Mouse (Mus musculus) limb, embryonic 10.5 days (tissue): Measurements from ENCODE around the gene Tra2b. TPM values are rescaled to one million over a fixed set of nuclear protein-coding genes. Genes with fewer than 3 reads are reported as not detected.
"Not testable (repeated sequence)": the region's sequence is repeated elsewhere in the genome, so short reads cannot be mapped to it uniquely, and the experiment has no call there.

Experiments
- DNase-seq: peaks from one replicate; pipeline ENCODE4 v3.0.0-alpha.2; 2017; ENCODE audit warnings: low spot score
- H3K27ac ChIP-seq: fragments of 300-500 bp; sonication (generic); 2 replicates; pipeline ENCODE4 v1.5.1; 2016; ENCODE audit warnings: mild to moderate bottlenecking
- H3K27me3 ChIP-seq: fragments of 300-500 bp; sonication (generic); 2 replicates; pipeline ENCODE4 v1.6.1; 2016; ENCODE audit warnings: low read depth, mild to moderate bottlenecking; ENCODE audit not compliant: poor library complexity, severe bottlenecking
- H3K36me3 ChIP-seq: fragments of 300-500 bp; sonication (generic); 2 replicates; pipeline ENCODE4 v1.6.1; 2016; ENCODE audit warnings: mild to moderate bottlenecking, moderate library complexity
- H3K4me1 ChIP-seq: fragments of 300-500 bp; sonication (generic); 2 replicates; pipeline ENCODE4 v1.6.1; 2016
- H3K4me3 ChIP-seq: fragments of 300-500 bp; sonication (generic); 2 replicates; pipeline ENCODE4 v1.5.1; 2016; ENCODE audit warnings: mild to moderate bottlenecking, moderate library complexity
- H3K9me3 ChIP-seq: fragments of 300-500 bp; sonication (generic); replicated peaks from 2 replicates; pipeline ENCODE4 v1.6.1; 2016; ENCODE audit warnings: mild to moderate bottlenecking
- WGBS: fragments of 180-500 bp; shearing (Covaris S2); methylation state at CpG from one replicate; pipeline ENCODE4 v1.1.7; 2016; 5-methylcytosine and 5-hydroxymethylcytosine counted together
- polyA plus RNA-seq: library from polyadenylated mRNA; unstranded; fragments of >200 nt; fragmentation: Nextera tagmentation; extraction: Ambion mirVana; gene quantifications from 2 replicates; pipeline ENCODE4 v1.2.1, GENCODE M21; 2016

The Tra2b gene
- polyA plus RNA-seq, 1 experiment from 2014 or later = 520 TPM

- Histone ChIP-seq H3K4me3 (no peak overlapping the region), H3K27ac (no peak overlapping the region), H3K4me1 (no peaks in the 10 kb centered on the region; the same call in 1 of the 2 replicates), H3K27me3 (no peaks in the 10 kb centered on the region), H3K9me3 (no peaks in the 10 kb centered on the region), H3K36me3 (peaks cover 66% of the 10 kb centered on the region)
- 76% methylated on average over 4 of the region's 4 CpGs for WGBS
- DNase-seq = no peak
These were observed 26.7 kb downstream of the Tra2b start for GRCm38 (mm10) chr16:22238928-22239620.

GRCm38 (mm10) chr16:22238402-22238801 lies 27.4 kb downstream of the Tra2b start:
- not testable (repeated sequence) for H3K4me3 ChIP-seq, H3K9me3 ChIP-seq, H3K4me1 ChIP-seq, H3K27me3 ChIP-seq, H3K27ac ChIP-seq, DNase-seq
- H3K36me3 ChIP-seq = peaks cover 59% of the 10 kb centered on the region
- WGBS = 89% methylated on average over 4 of the region's 4 CpGs

- Histone ChIP-seq H3K36me3 (peaks cover 43% of the 10 kb centered on the region), H3K4me1 (no peaks in the 10 kb centered on the region; the same call in 1 of the 2 replicates), H3K4me3 (no peak overlapping the region), H3K27ac (no peak overlapping the region), H3K27me3 (no peaks in the 10 kb centered on the region), H3K9me3 (no peaks in the 10 kb centered on the region)
- WGBS = 89% methylated on average over 16 of the region's 16 CpGs
- no peak for DNase-seq
These were observed 29.0 kb downstream of the Tra2b start for GRCm38 (mm10) chr16:22236814-22237213.

GRCm38 (mm10) chr16:22234535-22234934 lies 31.3 kb downstream of the Tra2b start:
- Histone ChIP-seq H3K4me3 (no peak overlapping the region), H3K27me3 (no peaks in the 10 kb centered on the region), H3K4me1 (no peaks in the 10 kb centered on the region; the same call in 1 of the 2 replicates), H3K36me3 (peaks cover 20% of the 10 kb centered on the region), H3K27ac (no peak overlapping the region), H3K9me3 (no peaks in the 10 kb centered on the region)
- 67% methylated on average over 6 of the region's 6 CpGs for WGBS
- no peak for DNase-seq

- WGBS = 84% methylated on average over 16 of the region's 16 CpGs
- not testable (repeated sequence) for H3K27ac ChIP-seq
These were observed 35.5 kb downstream of the Tra2b start for GRCm38 (mm10) chr16:22230276-22230675.

GRCm38 (mm10) chr16:22203501-22203900 lies 62.3 kb downstream of the Tra2b start:
- no peak overlapping the region for H3K4me3 ChIP-seq
- no peak overlapping the region for H3K27ac ChIP-seq
- H3K27me3 ChIP-seq = no peaks in the 10 kb centered on the region
- no peaks in the 10 kb centered on the region for H3K9me3 ChIP-seq
- DNase-seq = no peak
- H3K36me3 ChIP-seq = no peaks in the 10 kb centered on the region
- H3K4me1 ChIP-seq = no peaks in the 10 kb centered on the region
- 88% methylated on average over 1 of the region's 1 CpGs for WGBS

More at GRCm38 (mm10) chr16:22230276-22230675, 35.5 kb downstream of the Tra2b start:
- H3K36me3 ChIP-seq, H3K4me1 ChIP-seq, H3K4me3 ChIP-seq, DNase-seq, H3K27me3 ChIP-seq, H3K9me3 ChIP-seq: not testable (repeated sequence)

- WGBS = 78% methylated on average over 3 of the region's 3 CpGs
- no peak overlapping the region for H3K27ac ChIP-seq
These were observed 63.9 kb downstream of the Tra2b start for GRCm38 (mm10) chr16:22201858-22202257.

GRCm38 (mm10) chr16:22200476-22200875 lies 65.3 kb downstream of the Tra2b start:
- WGBS = 57% methylated on average over 1 of the region's 1 CpGs

More at GRCm38 (mm10) chr16:22201858-22202257, 63.9 kb downstream of the Tra2b start:
- H3K4me1 ChIP-seq = no peaks in the 10 kb centered on the region
- no peaks in the 10 kb centered on the region for H3K9me3 ChIP-seq
- H3K27me3 ChIP-seq = no peaks in the 10 kb centered on the region
- no peaks in the 10 kb centered on the region for H3K36me3 ChIP-seq
- DNase-seq = no peak
- no peak overlapping the region for H3K4me3 ChIP-seq

More at GRCm38 (mm10) chr16:22200476-22200875, 65.3 kb downstream of the Tra2b start:
- no peaks in the 10 kb centered on the region for H3K9me3 ChIP-seq
- DNase-seq = no peak
- H3K4me1 ChIP-seq = no peaks in the 10 kb centered on the region
- H3K27me3 ChIP-seq = no peaks in the 10 kb centered on the region
- H3K27ac ChIP-seq = no peak overlapping the region
- H3K36me3 ChIP-seq = no peaks in the 10 kb centered on the region
- no peak overlapping the region for H3K4me3 ChIP-seq

Other genes starting within 250 kb of the Tra2b start
- gene Igf2bp2, start 102.7 kb downstream of the Tra2b start, polyA plus RNA-seq = 203 and 204 TPM in 2 replicates
- gene Etv5, start 173.7 kb upstream of the Tra2b start, polyA plus RNA-seq = 66.8 and 74.3 TPM in 2 replicates